Mouse (Mus musculus): ENCODE measurements around the gene Ccdc97.

DNA sequence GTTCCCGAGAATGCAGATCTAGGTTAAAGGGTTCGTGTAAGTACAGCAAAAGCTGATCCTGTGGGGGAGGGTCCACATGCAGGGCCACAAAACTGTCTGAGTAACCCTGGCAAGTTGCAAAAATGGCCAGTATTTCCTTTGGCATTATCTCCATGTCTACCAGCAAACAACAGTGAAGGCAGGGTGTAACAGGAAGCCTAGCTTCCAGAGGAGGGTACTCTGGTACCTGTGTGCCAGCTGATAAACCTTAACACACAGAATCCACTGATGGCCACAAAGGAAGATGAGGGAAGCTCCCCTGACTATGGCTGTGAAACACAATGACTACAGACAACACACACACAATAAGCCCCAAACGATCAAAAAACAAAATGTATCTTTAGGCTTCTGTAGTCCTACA, 19.4 kb upstream of the Ccdc97 start:
- no peak for TF ChIP-seq TAL1 (IDR thresholded peaks at IDR 0.05; ENCODE audit: low read length)
- no peak for TF ChIP-seq GATA1 (IDR thresholded peaks at IDR 0.05; ENCODE audit: low read length)

Data from erythroblast, embryonic 14.5 days (primary cell).